Mouse (Mus musculus): Measurements from ENCODE around the gene Baiap2l1. TPM values are rescaled to one million over a fixed set of nuclear protein-coding genes. Genes with fewer than 3 reads are reported as not detected.
"Not testable (repeated sequence)": the region's sequence is repeated elsewhere in the genome, so short reads cannot be mapped to it uniquely, and the experiment has no call there.

Baiap2l1 gene
- polyA plus RNA-seq, 1 experiment, result 2.3 TPM

GRCm38 (mm10) chr5:144381782-144382181 is 23.9 kb upstream of the Baiap2l1 start:
- Histone ChIP-seq H3K4me1 (ENCODE audit: control insufficient read depth, insufficient read depth, low read length) (peaks cover 4% of the 10 kb centered on the region), H3K36me3 (ENCODE audit: control insufficient read depth, insufficient read depth, low read length) (no peaks in the 10 kb centered on the region), H3K4me3 (ENCODE audit: control insufficient read depth, low read depth, low read length) (no peak overlapping the region), H3K27me3 (ENCODE audit: control insufficient read depth, insufficient read depth, low read length) (no peaks in the 10 kb centered on the region), H3K27ac (ENCODE audit: control insufficient read depth, insufficient read depth, low read depth, low read length) (no peak overlapping the region)
- no peak for TF ChIP-seq POLR2A (IDR thresholded peaks at IDR 0.05; ENCODE audit: control insufficient read depth, low read depth, low read length)
- TF ChIP-seq CTCF (IDR thresholded peaks at IDR 0.05; ENCODE audit: control insufficient read depth, insufficient read depth, insufficient replicate concordance, low read depth, low read length), result no peak

- TF ChIP-seq POLR2A (IDR thresholded peaks at IDR 0.05; ENCODE audit: control insufficient read depth, low read depth, low read length) (no peak), CTCF (IDR thresholded peaks at IDR 0.05; ENCODE audit: control insufficient read depth, insufficient read depth, insufficient replicate concordance, low read depth, low read length) (no peak)
- no peak overlapping the region for H3K4me3 ChIP-seq (ENCODE audit: control insufficient read depth, low read depth, low read length)
- H3K27me3 ChIP-seq (ENCODE audit: control insufficient read depth, insufficient read depth, low read length), result no peaks in the 10 kb centered on the region
- H3K4me1 ChIP-seq (ENCODE audit: control insufficient read depth, insufficient read depth, low read length), result peaks cover 4% of the 10 kb centered on the region
- no peaks in the 10 kb centered on the region for H3K36me3 ChIP-seq (ENCODE audit: control insufficient read depth, insufficient read depth, low read length)
- no peak overlapping the region for H3K27ac ChIP-seq (ENCODE audit: control insufficient read depth, insufficient read depth, low read depth, low read length)
Measured at GRCm38 (mm10) chr5:144380689-144381088, 22.8 kb upstream of the Baiap2l1 start.

GRCm38 (mm10) chr5:144379431-144379830 is 21.5 kb upstream of the Baiap2l1 start:
- Histone ChIP-seq H3K27ac (ENCODE audit: control insufficient read depth, insufficient read depth, low read depth, low read length) (no peak overlapping the region), H3K4me1 (ENCODE audit: control insufficient read depth, insufficient read depth, low read length) (peaks cover 4% of the 10 kb centered on the region), H3K27me3 (ENCODE audit: control insufficient read depth, insufficient read depth, low read length) (no peaks in the 10 kb centered on the region), H3K4me3 (ENCODE audit: control insufficient read depth, low read depth, low read length) (no peak overlapping the region), H3K36me3 (ENCODE audit: control insufficient read depth, insufficient read depth, low read length) (no peaks in the 10 kb centered on the region)
- no peak for TF ChIP-seq CTCF (IDR thresholded peaks at IDR 0.05; ENCODE audit: control insufficient read depth, insufficient read depth, insufficient replicate concordance, low read depth, low read length)
- TF ChIP-seq POLR2A (IDR thresholded peaks at IDR 0.05; ENCODE audit: control insufficient read depth, low read depth, low read length), result no peak

GRCm38 (mm10) chr5:144372885-144373284 is 15.0 kb upstream of the Baiap2l1 start:
- Histone ChIP-seq H3K4me1 (ENCODE audit: control insufficient read depth, insufficient read depth, low read length) (no peaks in the 10 kb centered on the region), H3K4me3 (ENCODE audit: control insufficient read depth, low read depth, low read length) (no peak overlapping the region), H3K27me3 (ENCODE audit: control insufficient read depth, insufficient read depth, low read length) (no peaks in the 10 kb centered on the region), H3K36me3 (ENCODE audit: control insufficient read depth, insufficient read depth, low read length) (no peaks in the 10 kb centered on the region), H3K27ac (ENCODE audit: control insufficient read depth, insufficient read depth, low read depth, low read length) (no peak overlapping the region)
- TF ChIP-seq POLR2A (IDR thresholded peaks at IDR 0.05; ENCODE audit: control insufficient read depth, low read depth, low read length), result no peak
- TF ChIP-seq CTCF (IDR thresholded peaks at IDR 0.05; ENCODE audit: control insufficient read depth, insufficient read depth, insufficient replicate concordance, low read depth, low read length), result no peak

GRCm38 (mm10) chr5:144372177-144372576 is 14.3 kb upstream of the Baiap2l1 start:
- H3K27ac ChIP-seq (ENCODE audit: control insufficient read depth, insufficient read depth, low read depth, low read length), result no peak overlapping the region
- no peaks in the 10 kb centered on the region for H3K27me3 ChIP-seq (ENCODE audit: control insufficient read depth, insufficient read depth, low read length)
- no peak overlapping the region for H3K4me3 ChIP-seq (ENCODE audit: control insufficient read depth, low read depth, low read length)
- no peaks in the 10 kb centered on the region for H3K4me1 ChIP-seq (ENCODE audit: control insufficient read depth, insufficient read depth, low read length)
- TF ChIP-seq POLR2A (IDR thresholded peaks at IDR 0.05; ENCODE audit: control insufficient read depth, low read depth, low read length), result no peak
- TF ChIP-seq CTCF (IDR thresholded peaks at IDR 0.05; ENCODE audit: control insufficient read depth, insufficient read depth, insufficient replicate concordance, low read depth, low read length), result no peak
- H3K36me3 ChIP-seq (ENCODE audit: control insufficient read depth, insufficient read depth, low read length), result no peaks in the 10 kb centered on the region

- TF ChIP-seq POLR2A (IDR thresholded peaks at IDR 0.05; ENCODE audit: control insufficient read depth, low read depth, low read length) (no peak), CTCF (IDR thresholded peaks at IDR 0.05; ENCODE audit: control insufficient read depth, insufficient read depth, insufficient replicate concordance, low read depth, low read length) (no peak)
- Histone ChIP-seq H3K36me3 (ENCODE audit: control insufficient read depth, insufficient read depth, low read length) (no peaks in the 10 kb centered on the region), H3K4me1 (ENCODE audit: control insufficient read depth, insufficient read depth, low read length) (no peaks in the 10 kb centered on the region; the same call in 1 of the 2 replicates), H3K4me3 (ENCODE audit: control insufficient read depth, low read depth, low read length) (no peak overlapping the region), H3K27me3 (ENCODE audit: control insufficient read depth, insufficient read depth, low read length) (no peaks in the 10 kb centered on the region), H3K27ac (ENCODE audit: control insufficient read depth, insufficient read depth, low read depth, low read length) (no peak overlapping the region)
Measured at GRCm38 (mm10) chr5:144370986-144371385, 13.1 kb upstream of the Baiap2l1 start.

- no peaks in the 10 kb centered on the region for H3K36me3 ChIP-seq (ENCODE audit: control insufficient read depth, insufficient read depth, low read length)
- H3K27me3 ChIP-seq (ENCODE audit: control insufficient read depth, insufficient read depth, low read length), result no peaks in the 10 kb centered on the region
- H3K4me3 ChIP-seq (ENCODE audit: control insufficient read depth, low read depth, low read length), result no peak overlapping the region
- H3K4me1 ChIP-seq (ENCODE audit: control insufficient read depth, insufficient read depth, low read length), result no peaks in the 10 kb centered on the region; the same call in 1 of the 2 replicates
- H3K27ac ChIP-seq (ENCODE audit: control insufficient read depth, insufficient read depth, low read depth, low read length), result no peak overlapping the region
- TF ChIP-seq POLR2A (IDR thresholded peaks at IDR 0.05; ENCODE audit: control insufficient read depth, low read depth, low read length), result no peak
- TF ChIP-seq CTCF (IDR thresholded peaks at IDR 0.05; ENCODE audit: control insufficient read depth, insufficient read depth, insufficient replicate concordance, low read depth, low read length), result no peak
Measured at GRCm38 (mm10) chr5:144368661-144369205, 10.8 kb upstream of the Baiap2l1 start.

- not testable (repeated sequence) for H3K36me3 ChIP-seq (ENCODE audit: control insufficient read depth, insufficient read depth, low read length); H3K4me1 ChIP-seq (ENCODE audit: control insufficient read depth, insufficient read depth, low read length); H3K27ac ChIP-seq (ENCODE audit: control insufficient read depth, insufficient read depth, low read depth, low read length); H3K27me3 ChIP-seq (ENCODE audit: control insufficient read depth, insufficient read depth, low read length); H3K4me3 ChIP-seq (ENCODE audit: control insufficient read depth, low read depth, low read length)
Measured at GRCm38 (mm10) chr5:144366551-144366950, 8.6 kb upstream of the Baiap2l1 start.
